9 mouse cellular contexts compared by ENCODE assay signal in the genomic region with DNA sequence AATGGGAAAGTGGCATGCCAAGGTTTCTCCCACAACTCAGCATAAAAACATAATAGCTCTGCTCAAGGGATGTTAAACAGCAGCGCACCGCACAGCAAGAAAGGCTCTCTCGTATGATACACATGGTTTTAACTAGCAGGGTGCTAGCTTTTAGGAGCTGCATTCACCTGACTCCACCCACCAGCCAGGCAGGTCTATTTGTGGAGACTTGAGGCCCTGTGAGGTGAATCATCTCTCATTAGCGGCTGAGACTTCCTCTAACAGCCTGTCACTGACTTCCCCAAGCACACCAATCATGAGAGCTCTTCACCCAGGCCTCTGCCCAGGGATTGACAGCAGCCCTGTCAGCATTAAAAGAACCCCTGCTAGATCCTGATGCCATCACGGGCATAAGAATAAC.
DNase-seq lines count a peak whose midpoint lies in the region; ATAC-seq lines count a peak whose summit lies in the region.
"Had no signal": no experiment of that assay in that cellular context is flagged by ENCODE, and none has a peak within 500 bp of the region (broad histone marks: within the 10 kb centered on the region; RNA-seq: fewer than 3 reads in every experiment).

No protein-coding gene starts in this region.

- H3K36me3 ChIP-seq in hindbrain, embryonic 13.5 days = no peaks in the 10 kb centered on the region
- H3K36me3 ChIP-seq in hindbrain, embryonic 16.5 days (ENCODE audit: control insufficient read depth, insufficient read depth, low read length) = no peaks in the 10 kb centered on the region
- no peaks in the 10 kb centered on the region for H3K36me3 ChIP-seq in hindbrain, embryonic 10.5 days
- H3K36me3 ChIP-seq in kidney, embryonic 15.5 days = no peaks in the 10 kb centered on the region
- H3K36me3 ChIP-seq: heart, embryonic 13.5 days had no signal

- ATAC-seq in hindbrain, embryonic 13.5 days (ENCODE audit: low FRiP score) = no peak
- ATAC-seq in hindbrain, embryonic 16.5 days = no peak
- ATAC-seq in kidney, embryonic 15.5 days (replicated peaks; ENCODE audit: low FRiP score) = no peak

- H3K27ac ChIP-seq in hindbrain, embryonic 13.5 days = peak overlapping the region; percentile 40; the same call in 1 of the 2 replicates
- no peak overlapping the region for H3K27ac ChIP-seq in hindbrain, embryonic 16.5 days (ENCODE audit: low read depth, low read length)
- no peak overlapping the region for H3K27ac ChIP-seq in hindbrain, embryonic 10.5 days
- H3K27ac ChIP-seq in kidney, embryonic 15.5 days = no peak overlapping the region
- H3K27ac ChIP-seq: heart, embryonic 13.5 days had no signal

- H3K4me1 ChIP-seq in hindbrain, embryonic 13.5 days (replicated peaks) = peaks cover 5% of the 10 kb centered on the region
- no peaks in the 10 kb centered on the region for H3K4me1 ChIP-seq in hindbrain, embryonic 16.5 days (ENCODE audit: control insufficient read depth, insufficient read depth, low read depth, low read length)
- H3K4me1 ChIP-seq in hindbrain, embryonic 10.5 days (replicated peaks) = no peaks in the 10 kb centered on the region
- H3K4me1 ChIP-seq in kidney, embryonic 15.5 days = 0 out of 2 replicates have a peak, but pooled peaks cover 3% of the 10 kb centered on the region

- H3K27me3 ChIP-seq in hindbrain, embryonic 13.5 days = no peaks in the 10 kb centered on the region
- no peaks in the 10 kb centered on the region for H3K27me3 ChIP-seq in hindbrain, embryonic 16.5 days (replicated peaks; ENCODE audit: control insufficient read depth, insufficient read depth, low read length)
- no peaks in the 10 kb centered on the region for H3K27me3 ChIP-seq in hindbrain, embryonic 10.5 days (ENCODE audit: insufficient read depth, poor library complexity, severe bottlenecking)
- H3K27me3 ChIP-seq in kidney, embryonic 15.5 days = no peaks in the 10 kb centered on the region
- H3K27me3 ChIP-seq: heart, embryonic 13.5 days had no signal

- DNase-seq in T-cell, adult 2 months (ENCODE audit: low spot score) = peak; percentile 4
- peak; percentile 18 to 25 for DNase-seq in heart, postnatal 36 days
- DNase-seq in natural killer cell, adult 2 months (ENCODE audit: low spot score in 2 of 2) = peak; percentile 5 to 64
- no peak for DNase-seq in kidney, postnatal 14 days
- DNase-seq in hindbrain, embryonic 10.5 days (ENCODE audit: low spot score) = no peak

- H3K9ac ChIP-seq in hindbrain, embryonic 13.5 days = no peak overlapping the region
- H3K9ac ChIP-seq in hindbrain, embryonic 16.5 days (ENCODE audit: low read depth, low read length) = no peak overlapping the region
- H3K9ac ChIP-seq in kidney, embryonic 15.5 days = no peak overlapping the region
- H3K9ac ChIP-seq: heart, embryonic 13.5 days had no signal

- H3K4me2 ChIP-seq in hindbrain, embryonic 13.5 days = no peak overlapping the region
- no peak overlapping the region for H3K4me2 ChIP-seq in hindbrain, embryonic 16.5 days (ENCODE audit: low read length)
- no peak overlapping the region for H3K4me2 ChIP-seq in kidney, embryonic 15.5 days
- H3K4me2 ChIP-seq: heart, embryonic 13.5 days had no signal

- 70% methylated on average over 5 of the region's 5 CpGs for WGBS in hindbrain, embryonic 13.5 days
- 46% methylated on average over 5 of the region's 5 CpGs for WGBS in hindbrain, embryonic 16.5 days
- 65% methylated on average over 5 of the region's 5 CpGs for WGBS in hindbrain, embryonic 10.5 days
- WGBS in kidney, embryonic 15.5 days = 55% methylated on average over 5 of the region's 5 CpGs

- H3K9me3 ChIP-seq in hindbrain, embryonic 13.5 days = no peaks in the 10 kb centered on the region
- no peaks in the 10 kb centered on the region for H3K9me3 ChIP-seq in hindbrain, embryonic 16.5 days (ENCODE audit: control insufficient read depth, low read length)
- H3K9me3 ChIP-seq in hindbrain, embryonic 10.5 days = no peaks in the 10 kb centered on the region
- H3K9me3 ChIP-seq in kidney, embryonic 15.5 days (replicated peaks) = no peaks in the 10 kb centered on the region
- H3K9me3 ChIP-seq: heart, embryonic 13.5 days had no signal

- no peak overlapping the region for H3K4me3 ChIP-seq in hindbrain, embryonic 13.5 days
- no peak overlapping the region for H3K4me3 ChIP-seq in hindbrain, embryonic 16.5 days (ENCODE audit: low read length)
- no peak overlapping the region for H3K4me3 ChIP-seq in hindbrain, embryonic 10.5 days
- H3K4me3 ChIP-seq in kidney, embryonic 15.5 days (replicated peaks) = no peak overlapping the region
- H3K4me3 ChIP-seq: heart, embryonic 13.5 days had no signal

- intact Hi-C loops in heart, postnatal 36 days (cut with DNase I) = no loop called here

Comparison
In these comparisons a context has a peak if more than half of its experiments do, and no peak if none do; other contexts are left out.
1. DNase-seq: peak in T-cell, adult 2 months (single experiment), heart, postnatal 36 days (2 of 2) and natural killer cell, adult 2 months (2 of 2); none in kidney, postnatal 14 days (single experiment) and hindbrain, embryonic 10.5 days (single experiment).